Mouse (Mus musculus) hematopoietic stem cell, adult 5-6 weeks (primary cell): ENCODE data around the gene Ppp4r4. TPM values are rescaled to one million over a fixed set of nuclear protein-coding genes. Genes with fewer than 3 reads are reported as not detected.
"Not testable (repeated sequence)": the region's sequence is repeated elsewhere in the genome, so short reads cannot be mapped to it uniquely, and the experiment has no call there.

Experiments used
- ATAC-seq, 2 experiments: fragments of 125-278 bp in 1 of 2; replicated peaks in 1 of 2; 2 replicates each; pipeline ENCODE4 v1.8.0; 2016 to 2017; ENCODE audit warnings: inconsistent platforms in 2 of 2, mild to moderate bottlenecking in 2 of 2, moderate number of reproducible peaks in 2 of 2, low read depth in 1 of 2, moderate TSS enrichment in 1 of 2; ENCODE audit not compliant: low FRiP score in 2 of 2, poor library complexity in 2 of 2, severe bottlenecking in 2 of 2, insufficient read depth in 1 of 2, low TSS enrichment in 1 of 2
- total RNA-seq: library from RNA; stranded (forward); fragments of 172-1452, 232-1000 nt; gene quantifications from 2 replicates; pipeline ENCODE4 v1.2.3, GENCODE M21; 2017

The Ppp4r4 gene
- total RNA-seq, 1 experiment from 2014 or later: 0.45 TPM

- ATAC-seq: not testable (repeated sequence)
These were observed 46.1 kb downstream of the Ppp4r4 start for GRCm38 (mm10) chr12:103578148-103578547.

GRCm38 (mm10) chr12:103583771-103584170 lies 51.7 kb downstream of the Ppp4r4 start:
- ATAC-seq: no peak

GRCm38 (mm10) chr12:103598411-103598810 lies 66.3 kb downstream of the Ppp4r4 start:
- ATAC-seq: no peak

- ATAC-seq: no peak
These were observed 68.3 kb downstream of the Ppp4r4 start for GRCm38 (mm10) chr12:103600364-103600763.

GRCm38 (mm10) chr12:103601839-103602238 lies 69.8 kb downstream of the Ppp4r4 start:
- ATAC-seq: no peak

GRCm38 (mm10) chr12:103615141-103615540 lies 83.1 kb downstream of the Ppp4r4 start:
- ATAC-seq: no peak

GRCm38 (mm10) chr12:103615734-103616133 lies 83.7 kb downstream of the Ppp4r4 start:
- ATAC-seq: no peak

- ATAC-seq: no peak
These were observed 84.8 kb downstream of the Ppp4r4 start for GRCm38 (mm10) chr12:103616860-103617261.

- ATAC-seq: no peak
These were observed 99.1 kb downstream of the Ppp4r4 start, which contains the start of gene Serpina10 for GRCm38 (mm10) chr12:103631203-103631612. Gene Serpina10, minus strand, starts transcription at chr12:103631444.

- ATAC-seq: no peak
These were observed 102.3 kb downstream of the Ppp4r4 start for GRCm38 (mm10) chr12:103634430-103634829.

- ATAC-seq: no peak
These were observed 103.8 kb downstream of the Ppp4r4 start for GRCm38 (mm10) chr12:103635846-103636245.

- ATAC-seq: peak; percentile 58 to 76; a peak in 2 of 4 replicates
These were observed 111.3 kb downstream of the Ppp4r4 start for GRCm38 (mm10) chr12:103643336-103643735.

- no peak for ATAC-seq
These were observed 111.7 kb downstream of the Ppp4r4 start for GRCm38 (mm10) chr12:103643818-103644217.

- no peak for ATAC-seq
These were observed 112.5 kb downstream of the Ppp4r4 start for GRCm38 (mm10) chr12:103644601-103645000.

- ATAC-seq: no peak
These were observed 114.2 kb downstream of the Ppp4r4 start for GRCm38 (mm10) chr12:103646314-103646713.

- ATAC-seq: no peak
These were observed 121.8 kb downstream of the Ppp4r4 start for GRCm38 (mm10) chr12:103653836-103654235.

- ATAC-seq: no peak
These were observed 123.3 kb downstream of the Ppp4r4 start for GRCm38 (mm10) chr12:103655123-103656044.

GRCm38 (mm10) chr12:103656848-103657626 lies 125.0 kb downstream of the Ppp4r4 start, which contains the start of gene Serpina6:
Gene Serpina6, minus strand, starts transcription at chr12:103657212.
- no peak for ATAC-seq
